8 mouse cellular contexts compared by ENCODE assay signal in the genomic region with DNA sequence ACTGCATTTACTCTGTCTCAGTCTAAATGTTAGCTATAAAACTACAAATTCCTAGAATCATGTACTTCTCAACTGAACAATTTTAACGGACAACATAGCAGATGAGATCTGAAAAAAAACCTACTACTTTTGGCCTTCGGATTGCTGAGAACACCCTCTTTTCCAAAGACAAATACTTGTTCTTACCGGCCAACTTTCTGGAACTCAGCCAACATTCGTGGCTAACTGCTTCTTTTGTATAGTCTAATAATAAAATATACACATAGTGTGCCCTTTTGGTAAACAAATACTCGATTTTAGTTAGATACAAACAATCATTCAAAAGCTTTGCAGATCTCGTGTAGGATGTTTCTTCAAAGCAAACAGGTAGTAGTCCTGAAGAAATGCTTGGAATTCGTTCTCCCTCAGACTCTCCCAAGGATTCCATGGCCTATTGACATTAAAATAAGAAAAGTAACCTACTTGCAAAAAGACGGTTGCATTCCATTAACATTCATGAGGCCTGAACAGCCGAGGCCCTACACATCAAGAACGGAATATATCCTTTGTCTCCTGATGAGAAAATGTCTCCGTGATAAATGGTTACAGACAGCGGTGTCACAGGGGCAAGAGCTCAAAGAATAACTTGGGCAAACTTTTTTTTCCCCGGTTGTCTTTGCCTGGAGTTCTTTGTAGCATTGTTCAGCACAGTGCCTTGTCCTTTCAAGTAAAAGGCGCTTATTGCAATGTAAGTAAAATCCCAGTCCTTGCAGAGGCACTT. TPM values are rescaled to one million over a fixed set of nuclear protein-coding genes. Genes with fewer than 3 reads are reported as not detected.
A peak's percentile ranks its signal among the peaks of the same experiment; 100 is the strongest.
DNase-seq lines count a peak whose midpoint lies in the region; ATAC-seq and TF ChIP-seq lines count a peak whose summit lies in the region.

No protein-coding gene starts in this region.

- H3K27me3 ChIP-seq in hindbrain, embryonic 16.5 days (replicated peaks; ENCODE audit: control insufficient read depth, insufficient read depth, low read length) = no peaks in the 10 kb centered on the region
- no peaks in the 10 kb centered on the region for H3K27me3 ChIP-seq in midbrain, embryonic 11.5 days (ENCODE audit: control insufficient read depth, insufficient read depth, low read length)

- H3K4me3 ChIP-seq in gastrocnemius, adult 2 months = no peak overlapping the region
- no peak overlapping the region; the same call in 1 of the 2 replicates for H3K4me3 ChIP-seq in hindbrain, embryonic 16.5 days (ENCODE audit: low read length)
- peak overlapping the region; percentile 80; the same call in 1 of the 2 replicates for H3K4me3 ChIP-seq in midbrain, embryonic 11.5 days (ENCODE audit: low read depth, low read length)

- H3K9me3 ChIP-seq in hindbrain, embryonic 16.5 days (ENCODE audit: control insufficient read depth, low read length) = no peaks in the 10 kb centered on the region
- H3K9me3 ChIP-seq in midbrain, embryonic 11.5 days (ENCODE audit: control insufficient read depth, low read length) = no peaks in the 10 kb centered on the region; the same call in 1 of the 2 replicates

- peak overlapping the region; percentile 67 for H3K4me2 ChIP-seq in hindbrain, embryonic 16.5 days (ENCODE audit: low read length)
- peak overlapping the region; percentile 74 for H3K4me2 ChIP-seq in midbrain, embryonic 11.5 days

- H3K4me1 ChIP-seq in hindbrain, embryonic 16.5 days (ENCODE audit: control insufficient read depth, insufficient read depth, low read depth, low read length) = peaks cover 14% of the 10 kb centered on the region
- peaks cover 17% of the 10 kb centered on the region for H3K4me1 ChIP-seq in midbrain, embryonic 11.5 days (ENCODE audit: control insufficient read depth, insufficient read depth, low read length)

- peak overlapping the region; percentile 99; the same call in 1 of the 2 replicates for H3K27ac ChIP-seq in gastrocnemius, adult 2 months
- no peak overlapping the region for H3K27ac ChIP-seq in hindbrain, embryonic 16.5 days (ENCODE audit: low read depth, low read length)
- peak overlapping the region; percentile 94 for H3K27ac ChIP-seq in midbrain, embryonic 11.5 days (ENCODE audit: low read depth, low read length)

- intact Hi-C loops in gastrocnemius, adult 2 months (cut with DNase I) = loop anchor here (2.0 to 5.0 kb wide), 4 partner anchors 56 to 774 kb away; partner anchors contain the start of genes Arrdc3, Cetn3, Mblac2 and Polr3g
- intact Hi-C loops in gastrocnemius, postnatal 14 days (cut with DNase I; ENCODE audit: low total_unique reads) = no loop called here

- H3K9ac ChIP-seq in hindbrain, embryonic 16.5 days (ENCODE audit: low read depth, low read length) = no peak overlapping the region
- peak overlapping the region; percentile 40; the same call in 1 of the 2 replicates for H3K9ac ChIP-seq in midbrain, embryonic 11.5 days (ENCODE audit: low read length)

- WGBS in hindbrain, embryonic 16.5 days = 8% methylated on average over 14 of the region's 14 CpGs
- 8% methylated on average over 14 of the region's 14 CpGs for WGBS in midbrain, embryonic 11.5 days

- H3K36me3 ChIP-seq in hindbrain, embryonic 16.5 days (ENCODE audit: control insufficient read depth, insufficient read depth, low read length) = no peaks in the 10 kb centered on the region
- H3K36me3 ChIP-seq in midbrain, embryonic 11.5 days (ENCODE audit: control insufficient read depth, insufficient read depth, low read length) = no peaks in the 10 kb centered on the region

- ATAC-seq in hindbrain, embryonic 16.5 days = no peak
- ATAC-seq in midbrain, embryonic 11.5 days (ENCODE audit: low FRiP score) = peak; percentile 50
- no peak for ATAC-seq in activated CD4-positive, CD25-positive, alpha-beta regulatory T cell, adult 4 months

- no peak for DNase-seq in gastrocnemius, adult 2 months
- no peak for DNase-seq in gastrocnemius, postnatal 14 days
- peak; percentile 13 for DNase-seq in adrenal gland, postnatal 25 days
- DNase-seq in midbrain, embryonic 11.5 days (ENCODE audit: low spot score, missing footprints) = peak; percentile 94
- no peak for DNase-seq in right cerebral cortex, postnatal 14 days
- DNase-seq in natural killer cell, adult 2 months (ENCODE audit: low spot score in 2 of 2) = no peak

- no peak for TF ChIP-seq CTCF in gastrocnemius, adult 2 months (IDR thresholded peaks at IDR 0.05)

RNA-seq across cellular contexts. Expression of gene Lysmd3, which starts 1.2 kb away (rescaled TPM):
- total RNA-seq in gastrocnemius, adult 2 months (2021) = 1 to 10 TPM; 7.9 to 9.2 TPM
- 1 to 10 TPM; 6.2 to 7.9 TPM for total RNA-seq in gastrocnemius, postnatal 14 days (2021)
- 22.9 and 29.9 TPM in 2 replicates for total RNA-seq in adrenal gland, postnatal 25 days (2021)
- polyA plus RNA-seq in hindbrain, embryonic 16.5 days (2015; fragmentation: Nextera tagmentation; extraction: Ambion mirVana) = 16.5 and 16.7 TPM in 2 replicates
- polyA plus RNA-seq in midbrain, embryonic 11.5 days (2014; fragmentation: Nextera tagmentation; extraction: Ambion mirVana) = 30.5 and 34.1 TPM in 2 replicates
- polyA plus RNA-seq in activated CD4-positive, CD25-positive, alpha-beta regulatory T cell, adult 4 months (2017; shearing (Covaris generic)) = 10 to 100 TPM; 14.3 to 17.2 TPM

RNA-seq across cellular contexts. Expression of gene Adgrv1, which starts 23.3 kb away (rescaled TPM):
- not detected for total RNA-seq in gastrocnemius, adult 2 months (2021)
- under 1 TPM in 1 of 2 experiments, not detected in 1; 0.10 TPM for total RNA-seq in gastrocnemius, postnatal 14 days (2021)
- 6.1 and 6.5 TPM in 2 replicates for total RNA-seq in adrenal gland, postnatal 25 days (2021)
- 5.6 and 8.7 TPM in 2 replicates for polyA plus RNA-seq in hindbrain, embryonic 16.5 days (2015; fragmentation: Nextera tagmentation; extraction: Ambion mirVana)
- polyA plus RNA-seq in midbrain, embryonic 11.5 days (2014; fragmentation: Nextera tagmentation; extraction: Ambion mirVana) = 43.1 and 45.2 TPM in 2 replicates
- polyA plus RNA-seq in activated CD4-positive, CD25-positive, alpha-beta regulatory T cell, adult 4 months (2017; shearing (Covaris generic)) = under 1 TPM in 1 of 2 experiments, not detected in 1; 0.66 TPM

RNA-seq across cellular contexts. Expression of gene Polr3g, which starts 54.5 kb away (rescaled TPM):
- 1 to 10 TPM; 1.3 to 2.2 TPM for total RNA-seq in gastrocnemius, adult 2 months (2021)
- 1 to 10 TPM in 1 of 2 experiments, under 1 TPM in 1; 0.69 to 1.3 TPM for total RNA-seq in gastrocnemius, postnatal 14 days (2021)
- total RNA-seq in adrenal gland, postnatal 25 days (2021) = 7.5 and 9.2 TPM in 2 replicates
- 4.9 and 5.5 TPM in 2 replicates for polyA plus RNA-seq in hindbrain, embryonic 16.5 days (2015; fragmentation: Nextera tagmentation; extraction: Ambion mirVana)
- 16.7 and 17.7 TPM in 2 replicates for polyA plus RNA-seq in midbrain, embryonic 11.5 days (2014; fragmentation: Nextera tagmentation; extraction: Ambion mirVana)
- polyA plus RNA-seq in activated CD4-positive, CD25-positive, alpha-beta regulatory T cell, adult 4 months (2017; shearing (Covaris generic)) = 10 to 100 TPM in 1 of 2 experiments, 1 to 10 TPM in 1; 7.7 to 11.5 TPM

RNA-seq across cellular contexts. Expression of gene Mblac2, which starts 54.9 kb away (rescaled TPM):
- 1 to 10 TPM; 1.6 to 2.0 TPM for total RNA-seq in gastrocnemius, adult 2 months (2021)
- 1 to 10 TPM; 1.1 TPM for total RNA-seq in gastrocnemius, postnatal 14 days (2021)
- 13.6 and 16.6 TPM in 2 replicates for total RNA-seq in adrenal gland, postnatal 25 days (2021)
- polyA plus RNA-seq in hindbrain, embryonic 16.5 days (2015; fragmentation: Nextera tagmentation; extraction: Ambion mirVana) = 63.0 and 71.5 TPM in 2 replicates
- polyA plus RNA-seq in midbrain, embryonic 11.5 days (2014; fragmentation: Nextera tagmentation; extraction: Ambion mirVana) = 5.9 and 7.8 TPM in 2 replicates
- 10 to 100 TPM; 10.9 to 16.5 TPM for polyA plus RNA-seq in activated CD4-positive, CD25-positive, alpha-beta regulatory T cell, adult 4 months (2017; shearing (Covaris generic))

Comparison
In these comparisons a context has a peak if more than half of its experiments do, and no peak if none do; other contexts are left out.
1. DNase-seq: peak in adrenal gland, postnatal 25 days (single experiment) and midbrain, embryonic 11.5 days (single experiment); none in gastrocnemius, adult 2 months (single experiment), gastrocnemius, postnatal 14 days (single experiment), right cerebral cortex, postnatal 14 days (single experiment) and natural killer cell, adult 2 months (0 of 2).